Mouse (Mus musculus) T-cell, adult 2 months (primary cell): Measurements from ENCODE around the gene Atp5s.
A peak's percentile ranks its signal among the peaks of the same experiment; 100 is the strongest.

ENCODE experiments used
- DNase-seq: peaks from one replicate; pipeline ENCODE4 v3.0.0; 2022; ENCODE audit warnings: low spot score

The Atp5s gene

GRCm38 (mm10) chr12:69781480-69781879 is 56.7 kb downstream of the Atp5s start:
- DNase-seq, result no peak

- no peak for DNase-seq
Observed at GRCm38 (mm10) chr12:69781935-69782650, 57.3 kb downstream of the Atp5s start.

GRCm38 (mm10) chr12:69783247-69784025 is 58.7 kb downstream of the Atp5s start:
- DNase-seq, result no peak

- no peak for DNase-seq
Observed at GRCm38 (mm10) chr12:69785471-69785870, 60.7 kb downstream of the Atp5s start.

- DNase-seq, result no peak
Observed at GRCm38 (mm10) chr12:69788380-69788779, 63.6 kb downstream of the Atp5s start.

GRCm38 (mm10) chr12:69789766-69790529 is 65.2 kb downstream of the Atp5s start:
- no peak for DNase-seq

- peak; percentile 38 for DNase-seq
Observed at GRCm38 (mm10) chr12:69790530-69791505, 66.1 kb downstream of the Atp5s start, which contains the start of gene Cdkl1. TSS of gene Cdkl1 (minus strand) at chr12:69791267.
